Mouse (Mus musculus) small intestine, adult 2 months (tissue): ENCODE results near the gene Diaph2. TPM values are rescaled to one million over a fixed set of nuclear protein-coding genes. Genes with fewer than 3 reads are reported as not detected.

Source experiments
- H3K27ac ChIP-seq: fragments of 200-500 bp; 2 replicates; pipeline ENCODE4 v1.5.1; 2012; ENCODE audit warnings: low read depth, low read length, control low read depth, inconsistent platforms; ENCODE audit not compliant: insufficient read depth
- H3K27me3 ChIP-seq: fragments of 200-500 bp; 2 replicates; pipeline ENCODE4 v1.6.1; 2012; ENCODE audit warnings: mild to moderate bottlenecking, moderate library complexity, low read length, inconsistent platforms; ENCODE audit not compliant: control insufficient read depth, insufficient read depth
- H3K36me3 ChIP-seq: fragments of 200-500 bp; 2 replicates; pipeline ENCODE4 v1.6.1; 2012; ENCODE audit warnings: mild to moderate bottlenecking, low read length, control low read depth, inconsistent platforms; ENCODE audit not compliant: control insufficient read depth, insufficient read depth
- H3K4me1 ChIP-seq: fragments of 200-500 bp; 2 replicates; pipeline ENCODE4 v1.6.1; 2012; ENCODE audit warnings: low read length, inconsistent platforms, mixed read lengths; ENCODE audit not compliant: control insufficient read depth, insufficient read depth, insufficient read length
- H3K4me3 ChIP-seq: fragments of 200-500 bp; 2 replicates; pipeline ENCODE4 v1.5.1; 2012; ENCODE audit warnings: low read depth, mild to moderate bottlenecking, control low read depth, inconsistent platforms, low read length, moderate library complexity
- CTCF ChIP-seq: fragments of 200-500 bp; IDR thresholded peaks from 2 replicates; pipeline ENCODE4 v1.5.1; 2012; ENCODE audit warnings: low read depth, mild to moderate bottlenecking, control low read depth, inconsistent platforms, low read length, moderate library complexity, mixed read lengths; ENCODE audit not compliant: insufficient replicate concordance, insufficient read length; ENCODE audit errors: extremely low read depth
- POLR2A ChIP-seq: fragments of 200-500 bp; IDR thresholded peaks from 2 replicates; pipeline ENCODE4 v1.6.1; 2012; ENCODE audit warnings: low read depth, mild to moderate bottlenecking, control low read depth, inconsistent platforms, low read length, moderate library complexity
- WGBS: fragments of 180-500 bp; shearing (Covaris S2); methylation state at CpG from one replicate; pipeline ENCODE4 v1.1.7; 2018; 5-methylcytosine and 5-hydroxymethylcytosine counted together
- polyA plus RNA-seq: library from polyadenylated mRNA; depleted of rRNA; stranded (reverse); fragments of >200 nt; gene quantifications from 2 replicates; pipeline ENCODE4 v1.2.3, GENCODE M21; 2012

The Diaph2 gene
- polyA plus RNA-seq, 1 experiment, result 1.5 TPM

DNA sequence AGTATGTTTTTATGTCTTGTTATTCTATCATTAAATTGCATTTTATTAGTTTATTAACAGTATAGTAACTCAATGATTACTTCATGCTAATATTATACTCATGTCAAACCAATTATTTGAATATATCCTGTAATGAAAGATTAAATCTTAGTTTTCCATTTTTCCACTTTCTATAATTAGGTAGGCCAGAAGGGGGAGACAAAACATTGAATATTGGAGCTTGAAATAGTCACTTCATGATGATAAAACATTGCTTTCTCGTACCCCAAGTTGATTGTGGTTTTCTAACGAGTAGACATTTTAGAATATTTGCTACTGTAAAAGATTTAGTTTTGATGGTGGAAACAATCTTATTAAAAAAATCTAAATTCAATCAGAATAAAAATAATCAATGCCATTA, 82.4 kb downstream of the Diaph2 start:
- H3K27me3 ChIP-seq, result no peaks in the 10 kb centered on the region
- TF ChIP-seq POLR2A (no peak), CTCF (no peak)
- H3K27ac ChIP-seq, result no peak overlapping the region
- H3K4me3 ChIP-seq, result no peak overlapping the region
- WGBS, result 29% methylated on average over 2 of the region's 2 CpGs
- no peaks in the 10 kb centered on the region for H3K4me1 ChIP-seq
- H3K36me3 ChIP-seq, result no peaks in the 10 kb centered on the region

DNA sequence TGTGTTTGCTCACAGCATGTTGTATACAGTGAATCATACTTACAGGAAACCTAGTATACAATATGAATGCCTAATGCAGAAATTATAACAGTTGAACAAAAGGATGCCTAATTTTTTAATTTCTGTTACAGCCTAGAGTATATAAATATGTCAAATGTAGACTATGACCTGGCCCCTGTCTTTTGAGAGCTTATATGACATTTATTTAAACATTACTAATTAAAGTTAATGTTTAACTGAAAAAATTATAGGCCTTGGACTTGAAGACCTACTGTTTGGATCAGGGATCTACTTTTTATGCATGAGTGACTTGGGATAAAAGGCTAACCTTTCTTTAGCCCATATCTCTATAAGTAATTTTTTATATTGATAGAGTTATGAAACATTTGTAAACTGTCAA, 84.3 kb downstream of the Diaph2 start:
- Histone ChIP-seq H3K4me1 (no peaks in the 10 kb centered on the region), H3K4me3 (no peak overlapping the region), H3K36me3 (no peaks in the 10 kb centered on the region), H3K27ac (no peak overlapping the region), H3K27me3 (no peaks in the 10 kb centered on the region)
- TF ChIP-seq POLR2A, result no peak
- no peak for TF ChIP-seq CTCF

DNA sequence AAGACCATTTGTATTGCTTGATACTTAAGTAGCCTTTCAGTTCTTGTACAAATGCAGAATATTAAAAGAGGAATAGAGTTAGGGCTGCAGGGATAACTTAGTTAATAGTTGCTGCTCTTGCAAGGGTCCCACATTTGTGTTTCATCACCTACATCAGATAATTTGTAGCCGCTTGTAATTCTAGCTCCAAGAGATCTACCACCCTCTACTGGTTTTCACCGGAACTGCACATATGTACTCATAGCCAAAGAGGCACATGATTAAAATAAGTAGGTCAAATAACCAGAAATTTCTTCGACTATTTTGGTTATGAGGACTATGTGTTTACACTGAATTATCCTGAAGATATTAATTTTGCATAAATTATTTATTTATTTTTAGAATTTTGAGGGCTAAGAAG, 134.9 kb downstream of the Diaph2 start:
- no peak for TF ChIP-seq POLR2A
- TF ChIP-seq CTCF, result no peak
- Histone ChIP-seq H3K4me1 (no peaks in the 10 kb centered on the region), H3K4me3 (no peak overlapping the region), H3K27me3 (no peaks in the 10 kb centered on the region), H3K27ac (no peak overlapping the region), H3K36me3 (no peaks in the 10 kb centered on the region)
- WGBS, result 14% methylated on average over 3 of the region's 3 CpGs

DNA sequence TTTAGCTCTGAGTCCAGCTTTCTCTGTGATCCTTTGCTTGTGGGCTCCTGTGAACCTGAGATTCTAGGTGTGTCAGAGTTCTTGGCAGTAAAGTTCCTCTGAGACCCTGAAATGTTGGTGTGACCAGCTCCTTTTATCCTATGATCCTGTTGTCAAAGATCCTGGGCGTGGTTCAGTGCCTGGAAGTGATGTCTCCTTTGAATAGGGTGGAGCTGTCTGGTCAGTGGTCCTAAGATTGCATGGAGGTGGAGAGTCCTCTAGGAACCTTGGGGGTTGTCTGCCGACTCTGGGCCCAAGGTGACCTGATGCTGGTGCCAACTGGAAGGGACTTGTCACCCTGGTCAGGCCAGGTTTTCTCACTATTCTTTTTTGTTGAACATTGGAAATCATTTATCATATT, 176.3 kb downstream of the Diaph2 start:
- H3K27me3 ChIP-seq, result no peaks in the 10 kb centered on the region
- TF ChIP-seq CTCF (no peak), POLR2A (no peak)
- 76% methylated on average over 2 of the region's 2 CpGs for WGBS
- H3K4me3 ChIP-seq, result no peak overlapping the region
- no peaks in the 10 kb centered on the region for H3K36me3 ChIP-seq
- no peak overlapping the region for H3K27ac ChIP-seq
- no peaks in the 10 kb centered on the region for H3K4me1 ChIP-seq

DNA sequence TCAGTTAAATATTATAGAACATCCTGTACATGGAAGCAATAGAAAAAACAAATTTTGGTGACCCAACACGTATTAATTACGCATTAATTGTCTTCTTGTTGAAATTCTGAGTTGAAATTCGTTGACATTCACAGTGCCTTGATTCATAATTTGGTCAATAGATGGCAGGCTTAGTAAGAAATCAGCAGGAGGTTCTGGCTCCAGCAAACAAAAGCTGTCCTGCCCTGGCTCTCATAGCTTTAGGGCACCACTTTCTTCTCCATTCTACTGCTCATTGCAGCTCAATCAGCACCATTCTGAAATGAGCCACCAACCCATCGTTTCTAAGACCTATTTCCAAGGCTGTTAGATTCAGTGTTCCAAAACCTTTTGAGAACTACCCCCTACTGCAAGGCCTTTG, 225.3 kb downstream of the Diaph2 start:
- Histone ChIP-seq H3K36me3 (no peaks in the 10 kb centered on the region), H3K4me1 (no peaks in the 10 kb centered on the region), H3K27ac (no peak overlapping the region), H3K4me3 (no peak overlapping the region), H3K27me3 (no peaks in the 10 kb centered on the region)
- WGBS, result 66% methylated on average over 4 of the region's 4 CpGs
- TF ChIP-seq CTCF (no peak), POLR2A (no peak)

DNA sequence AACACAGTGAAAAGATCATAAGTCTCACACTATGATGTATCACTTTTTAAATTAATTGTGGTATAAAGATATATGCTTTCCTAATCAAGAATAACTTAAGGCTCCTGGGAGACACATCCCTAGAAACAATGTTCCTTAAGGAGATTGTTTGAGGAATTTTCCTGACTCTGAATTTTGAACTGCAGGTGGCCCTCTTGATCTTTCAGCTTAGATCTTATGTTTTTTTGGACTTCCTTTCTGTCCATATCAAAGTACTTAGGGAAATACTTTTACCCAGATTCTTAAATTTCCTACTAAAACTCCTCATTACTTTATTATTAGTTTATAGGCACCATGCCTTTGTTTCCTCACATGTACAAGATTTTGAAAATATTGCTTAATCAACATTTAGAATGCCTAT, 258.7 kb downstream of the Diaph2 start:
- no peaks in the 10 kb centered on the region for H3K27me3 ChIP-seq
- no peak overlapping the region for H3K4me3 ChIP-seq
- H3K27ac ChIP-seq, result no peak overlapping the region
- no peaks in the 10 kb centered on the region for H3K36me3 ChIP-seq
- TF ChIP-seq CTCF (no peak), POLR2A (no peak)
- H3K4me1 ChIP-seq, result no peaks in the 10 kb centered on the region

DNA sequence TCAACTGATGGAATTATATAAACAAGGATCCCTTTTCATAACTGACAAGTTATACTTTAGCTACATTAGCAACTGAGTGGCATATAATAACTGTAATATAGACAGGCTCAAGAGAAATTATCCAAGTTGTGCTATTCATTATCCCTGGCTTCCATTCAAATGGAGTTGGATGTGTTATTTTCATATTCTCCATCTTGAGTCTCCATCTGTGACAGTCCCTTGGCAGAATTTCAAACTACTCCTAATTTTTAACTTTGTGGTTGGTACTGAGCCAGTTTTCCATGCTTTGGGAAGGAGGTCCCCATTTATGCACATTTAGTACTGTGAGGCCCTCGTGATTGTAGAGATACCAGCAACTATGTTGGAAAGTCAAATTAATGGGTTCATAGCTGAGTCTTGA, 270.2 kb downstream of the Diaph2 start:
- no peak for TF ChIP-seq POLR2A
- TF ChIP-seq CTCF, result no peak
- WGBS, result 74% methylated on average over 1 of the region's 1 CpGs
- no peaks in the 10 kb centered on the region for H3K36me3 ChIP-seq
- H3K4me1 ChIP-seq, result no peaks in the 10 kb centered on the region
- no peak overlapping the region for H3K27ac ChIP-seq
- H3K27me3 ChIP-seq, result no peaks in the 10 kb centered on the region
- H3K4me3 ChIP-seq, result no peak overlapping the region

DNA sequence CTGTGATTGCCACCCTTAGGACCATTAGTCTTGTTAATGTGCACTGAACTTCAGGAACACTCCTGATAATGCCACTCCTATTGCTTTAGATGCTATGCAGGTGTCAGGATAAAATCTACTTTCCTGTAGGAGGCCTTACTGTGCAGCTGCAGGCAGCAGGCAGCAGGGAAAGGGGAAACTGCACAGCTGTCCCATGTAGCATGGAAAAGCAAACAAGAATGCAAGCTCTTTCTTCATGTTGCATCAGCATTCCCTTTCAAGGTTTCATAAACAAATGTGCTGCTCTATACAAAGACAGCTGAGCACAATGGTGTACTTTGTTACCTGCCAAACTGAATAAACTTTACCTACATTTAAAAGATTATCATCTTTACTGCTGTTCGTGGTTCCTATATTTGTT, 295.0 kb downstream of the Diaph2 start:
- Histone ChIP-seq H3K36me3 (no peaks in the 10 kb centered on the region), H3K4me1 (no peaks in the 10 kb centered on the region), H3K4me3 (no peak overlapping the region), H3K27me3 (no peaks in the 10 kb centered on the region), H3K27ac (no peak overlapping the region)
- TF ChIP-seq POLR2A (no peak), CTCF (no peak)
- WGBS, result 39% methylated on average over 1 of the region's 1 CpGs
